Mouse (Mus musculus) right cerebral cortex, postnatal 14 days (tissue): ENCODE measurements around the gene Swi5.

Experiments
- DNase-seq: peaks from one replicate; pipeline ENCODE4 v3.0.0; 2022

Gene Swi5

DNA sequence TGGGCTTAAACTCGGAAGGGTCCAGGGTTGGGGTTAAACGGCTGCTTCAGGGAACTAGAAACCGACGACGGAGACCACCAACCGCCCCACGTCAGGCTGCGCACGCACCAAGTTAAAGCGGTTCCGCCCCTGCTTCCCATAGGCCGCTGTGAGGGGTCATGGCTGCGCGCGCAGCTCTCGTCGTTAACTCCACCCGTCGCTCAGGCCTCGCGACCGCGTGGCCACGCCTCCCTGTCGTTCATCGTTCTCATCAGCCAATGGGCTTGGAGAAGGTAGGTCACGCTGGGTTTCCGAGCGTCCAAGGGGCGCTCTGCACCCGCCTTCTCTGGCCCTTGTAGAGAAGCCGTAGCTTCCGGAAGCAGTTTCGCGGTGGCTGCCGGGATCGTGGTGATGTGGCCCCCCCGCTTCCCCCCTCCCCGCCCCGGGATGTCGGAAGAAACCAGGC, at the start of gene Swi5:
TSS of gene Swi5 (minus strand) at position 153 of the 445 bp plus-strand sequence.
- DNase-seq: peak; percentile 100

DNA sequence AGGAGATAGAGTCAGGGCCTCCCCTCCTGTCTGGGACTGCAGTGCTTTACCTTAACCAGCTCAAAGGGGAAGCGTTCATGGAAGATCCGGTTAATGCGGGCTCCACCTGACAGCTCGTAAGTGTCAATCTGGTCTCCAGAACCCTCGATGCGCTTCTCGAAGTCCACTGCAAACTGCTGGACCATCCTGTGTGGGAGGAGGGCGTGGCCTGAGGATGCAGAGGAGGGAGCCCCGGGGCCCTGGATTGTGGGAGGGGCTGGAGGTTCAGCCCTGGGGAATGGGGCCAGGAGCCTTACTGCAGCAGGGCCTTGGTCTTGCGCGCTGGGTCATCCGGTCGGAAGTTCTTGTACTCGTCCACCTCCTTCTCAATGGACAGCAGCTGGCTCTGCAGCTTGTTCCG, 48.0 kb upstream of the Swi5 start:
- no peak for DNase-seq

DNA sequence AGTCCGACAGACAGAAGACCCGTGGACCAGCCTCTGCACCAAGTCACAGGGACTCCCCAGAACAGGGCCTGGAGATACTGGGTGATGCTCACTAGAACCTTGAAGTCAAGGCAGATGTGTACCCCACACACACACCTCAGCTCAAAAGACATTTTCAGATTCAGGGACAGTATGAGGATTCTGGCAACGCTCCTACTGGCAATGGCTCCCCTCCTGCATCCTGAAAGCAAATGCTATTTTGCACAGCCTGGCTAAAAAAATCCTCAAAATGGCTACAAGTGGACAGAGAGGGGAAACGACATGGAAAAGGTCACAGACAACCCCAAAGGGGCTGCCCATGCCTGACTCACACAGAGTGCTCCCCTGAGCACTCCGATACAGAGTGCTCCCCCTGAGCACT, 44.3 kb upstream of the Swi5 start:
- DNase-seq: no peak

DNA sequence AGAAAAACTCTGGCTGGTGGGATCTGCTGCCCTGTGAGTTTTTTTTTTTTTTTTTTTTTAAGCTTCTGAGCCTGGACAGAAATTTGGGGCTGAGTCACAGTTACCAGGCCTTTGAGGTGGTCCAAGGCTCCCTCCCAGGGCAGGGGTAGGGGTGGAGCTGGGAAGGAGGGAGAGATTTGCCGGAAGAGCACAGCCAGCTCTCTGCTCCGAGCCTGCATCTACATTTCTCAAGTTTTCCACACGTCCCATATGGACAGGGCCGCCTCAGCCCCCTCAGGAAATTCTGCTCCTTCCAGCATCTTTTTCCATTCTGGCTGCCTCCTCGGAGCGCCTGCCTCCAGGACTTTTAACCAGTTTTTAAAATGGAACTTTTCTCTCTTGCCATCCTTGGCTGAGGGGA, 41.7 kb upstream of the Swi5 start:
- no peak for DNase-seq

DNA sequence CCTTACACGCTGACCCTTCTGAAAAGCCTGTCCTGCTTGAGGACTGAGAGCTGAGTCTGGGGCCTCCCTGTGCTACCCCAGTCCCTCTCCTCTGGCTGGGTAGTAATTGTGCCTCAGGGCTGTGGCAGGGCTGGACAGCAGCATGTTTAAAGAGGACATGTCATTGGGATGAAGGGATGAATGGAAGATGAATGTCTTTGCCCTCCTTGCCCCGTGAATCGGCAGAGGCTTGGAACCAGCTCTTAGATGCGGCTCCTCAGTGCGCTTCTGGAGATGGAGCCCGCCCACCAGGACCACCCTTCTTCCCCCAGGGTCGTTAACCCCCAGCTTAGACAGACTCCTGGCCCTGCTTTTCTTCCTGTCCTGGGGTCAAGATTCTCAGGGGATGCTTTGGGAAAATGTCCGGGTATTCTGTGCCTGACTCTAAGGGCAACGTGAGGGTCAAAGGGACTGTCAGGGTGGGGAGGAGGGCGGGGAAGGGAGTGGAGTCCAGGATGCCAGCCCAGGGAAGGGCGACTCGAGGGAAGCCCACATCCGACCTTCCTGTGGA, 41.1 kb upstream of the Swi5 start:
- no peak for DNase-seq

DNA sequence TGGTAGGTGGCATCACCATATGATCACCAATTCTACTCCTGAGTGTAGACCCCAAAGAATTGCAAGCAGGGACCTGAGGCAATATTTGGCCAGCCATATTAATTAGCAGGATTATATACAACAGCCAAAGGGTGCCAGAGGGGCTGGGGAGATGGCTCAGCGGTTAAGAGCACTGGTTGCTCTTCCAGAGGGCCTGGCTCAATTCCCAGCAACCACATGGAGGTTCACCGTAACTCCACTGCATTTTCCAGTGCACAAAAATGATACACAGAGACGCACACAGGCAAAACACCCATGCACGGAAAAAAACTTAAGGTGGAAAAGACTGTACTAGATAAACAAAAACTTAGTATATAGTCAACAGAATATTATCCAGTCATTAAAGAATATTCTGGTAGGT, 39.3 kb upstream of the Swi5 start:
- no peak for DNase-seq

DNA sequence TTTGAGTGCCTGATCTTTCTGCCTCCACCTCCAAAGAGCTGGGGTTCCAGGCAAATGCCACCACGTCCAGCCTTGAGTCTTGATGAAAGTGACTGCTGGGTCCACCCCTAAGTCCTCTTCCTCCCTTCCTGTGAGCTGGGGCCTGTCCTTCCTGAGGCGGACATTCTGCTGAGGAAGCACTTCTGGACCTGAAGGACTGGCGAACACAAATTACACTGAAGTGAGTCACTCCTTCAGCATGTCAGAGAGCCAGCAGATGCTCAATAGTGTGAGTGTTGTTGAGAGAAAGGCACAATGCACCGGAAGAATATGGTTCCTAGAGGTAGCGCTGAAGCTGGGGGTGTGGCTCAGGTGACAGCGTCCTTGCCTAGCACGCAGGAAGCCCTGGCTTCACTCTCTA, 37.5 kb upstream of the Swi5 start:
- no peak for DNase-seq

- no peak for DNase-seq
These were observed 36.4 kb upstream of the Swi5 start for GRCm38 (mm10) chr2:32324322-32324721.

DNA sequence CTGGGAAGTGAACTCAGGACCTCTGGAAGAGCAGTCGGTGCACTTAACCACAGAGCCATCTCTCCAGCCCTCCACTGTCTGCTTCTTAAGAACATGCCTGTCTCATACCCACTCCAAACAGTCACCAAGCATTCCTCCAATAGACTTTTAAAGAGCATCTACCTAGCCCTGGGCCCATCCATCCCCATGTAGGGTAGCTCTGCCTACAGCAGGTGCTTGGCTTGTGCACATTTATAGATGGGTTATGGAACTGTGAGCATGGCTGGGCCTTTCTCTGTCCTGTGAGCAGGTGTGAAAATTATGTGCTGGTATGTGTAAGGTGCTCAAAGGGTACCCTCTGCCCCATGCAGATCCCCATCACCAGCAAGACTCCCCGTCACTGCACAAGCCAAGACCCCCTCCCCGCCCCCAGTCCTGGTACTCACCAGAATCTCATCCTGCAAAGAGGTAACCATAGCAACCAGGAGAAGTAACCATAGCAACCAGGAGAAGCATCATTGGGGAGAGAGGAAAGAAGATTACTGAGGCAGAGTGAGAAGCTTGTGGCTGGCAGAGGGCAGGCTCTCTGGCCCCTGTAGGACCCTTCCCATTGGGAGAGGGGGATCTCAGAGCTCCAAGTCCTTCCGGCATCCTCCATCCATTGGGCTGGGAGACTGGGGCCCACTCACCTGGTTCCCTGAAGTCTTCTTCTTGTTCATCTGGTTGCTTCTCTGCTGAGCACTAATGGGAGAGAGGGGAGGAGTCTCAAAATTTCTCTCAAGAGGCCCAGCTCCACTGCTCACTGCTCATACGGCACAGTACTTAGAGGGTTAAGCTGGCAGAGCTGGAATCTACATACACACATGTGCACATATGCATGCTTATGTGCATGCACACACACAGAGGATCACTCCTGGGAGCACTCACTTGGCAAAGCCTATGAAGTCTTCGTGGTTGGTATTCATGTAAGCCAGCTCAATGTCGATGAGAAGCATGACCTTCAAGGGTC, 35.2 kb upstream of the Swi5 start:
- no peak for DNase-seq

DNA sequence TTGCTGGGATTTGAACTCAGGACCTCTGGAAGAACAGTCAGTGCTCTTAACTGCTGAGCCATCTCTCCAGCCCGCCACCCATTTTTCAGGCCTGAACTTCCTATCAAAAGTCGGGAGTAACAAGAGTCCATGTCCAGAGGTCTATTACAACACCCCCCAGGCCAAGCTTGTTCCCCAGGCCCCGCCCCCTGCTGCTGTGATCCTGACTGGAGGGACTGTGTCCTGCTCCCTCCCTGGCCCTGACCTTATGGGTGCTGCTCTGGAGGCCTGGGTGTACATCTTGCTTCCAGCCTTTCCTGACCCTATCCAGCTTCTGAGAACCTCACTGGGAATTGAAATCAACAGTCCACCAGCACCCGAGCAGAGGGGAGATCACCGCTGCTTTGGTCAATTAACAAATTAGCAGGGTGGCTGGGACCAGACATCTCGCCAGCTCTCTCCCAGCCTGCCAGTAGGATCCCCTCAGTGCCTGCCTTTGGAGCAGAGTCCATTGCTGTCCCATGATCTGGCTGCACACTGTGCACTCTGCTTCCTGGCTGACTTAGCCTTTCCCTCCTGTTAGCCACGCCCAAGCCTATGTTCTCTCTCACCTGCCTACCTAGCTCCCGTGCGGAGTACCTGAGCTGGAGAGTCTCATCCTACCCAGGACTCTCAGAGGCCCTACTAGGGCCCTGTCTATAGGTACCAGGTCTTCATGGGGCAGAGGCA, 33.9 kb upstream of the Swi5 start:
- no peak for DNase-seq

DNA sequence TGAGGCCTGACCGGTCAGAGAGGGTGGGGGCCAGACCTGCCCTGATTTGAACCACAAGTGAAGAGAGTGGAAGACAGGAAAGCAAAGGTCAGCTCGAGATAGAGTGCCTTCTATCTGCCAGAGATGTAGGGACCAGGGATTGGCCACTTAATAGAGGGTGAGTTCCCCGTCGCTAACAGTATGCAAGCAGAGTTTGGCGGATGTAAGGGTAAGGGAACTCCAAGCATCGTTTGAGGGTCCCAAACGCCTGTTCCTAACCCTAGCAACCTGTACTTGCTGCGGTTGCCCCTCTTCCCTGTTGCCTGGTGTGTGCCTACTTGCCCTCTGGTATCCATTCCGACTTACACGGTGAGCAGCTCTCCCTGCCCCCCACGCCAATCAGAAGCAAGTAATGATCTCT, 32.8 kb upstream of the Swi5 start:
- DNase-seq: no peak

DNA sequence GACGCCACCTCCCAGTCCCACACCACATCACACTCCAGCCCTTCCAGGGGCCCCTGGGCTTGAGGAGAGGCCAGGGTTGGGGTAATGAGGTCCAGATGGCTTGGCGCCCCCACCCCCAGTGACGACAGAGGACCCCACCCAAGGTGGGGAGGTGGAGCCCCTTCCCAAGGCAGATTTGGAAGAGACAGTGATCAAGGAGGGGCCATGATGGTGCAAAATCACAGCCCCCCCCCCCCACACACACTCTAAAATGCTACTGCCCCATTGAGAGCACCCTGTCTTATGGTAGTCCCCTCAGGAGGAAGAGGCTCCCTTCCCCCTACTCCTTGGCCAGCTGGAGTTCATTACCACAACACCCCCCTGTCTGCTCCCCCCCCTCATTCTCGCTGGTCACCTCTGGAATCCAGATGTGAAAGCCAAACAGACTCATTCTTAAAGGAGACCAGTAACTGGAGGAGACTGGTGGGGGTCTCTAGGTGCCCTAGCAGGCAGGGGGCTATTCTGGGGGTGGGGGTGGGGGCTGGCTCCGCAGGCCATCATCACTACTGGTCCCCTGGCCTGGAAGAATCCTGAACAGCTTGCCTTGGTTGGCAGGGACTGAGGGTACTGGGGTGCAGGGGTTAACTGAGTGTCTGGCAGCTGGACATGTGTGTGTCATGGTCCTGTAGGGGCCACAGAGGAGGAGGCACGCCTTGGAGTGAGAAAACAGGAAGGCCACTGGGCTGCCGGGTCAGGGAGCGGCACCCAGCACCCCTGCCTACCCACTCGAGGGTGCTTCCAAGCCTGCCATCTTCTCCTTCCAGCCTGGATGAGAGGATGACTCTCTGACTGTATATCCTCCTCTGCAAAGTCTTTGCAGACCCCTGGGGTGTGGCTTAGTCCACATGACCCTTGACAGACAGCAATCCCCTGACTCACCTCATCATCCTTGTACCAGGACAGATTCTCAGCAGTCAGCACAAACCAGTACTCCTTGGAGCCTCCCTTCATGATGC, 32.0 kb upstream of the Swi5 start:
- peak; percentile 5 for DNase-seq

GRCm38 (mm10) chr2:32318709-32319585, 31.1 kb upstream of the Swi5 start:
- peak; percentile 11 for DNase-seq

- DNase-seq: peak; percentile 31
These were observed 30.0 kb upstream of the Swi5 start for GRCm38 (mm10) chr2:32317791-32318417.

- DNase-seq: peak; percentile 26
These were observed 29.2 kb upstream of the Swi5 start for GRCm38 (mm10) chr2:32316887-32317656.

DNA sequence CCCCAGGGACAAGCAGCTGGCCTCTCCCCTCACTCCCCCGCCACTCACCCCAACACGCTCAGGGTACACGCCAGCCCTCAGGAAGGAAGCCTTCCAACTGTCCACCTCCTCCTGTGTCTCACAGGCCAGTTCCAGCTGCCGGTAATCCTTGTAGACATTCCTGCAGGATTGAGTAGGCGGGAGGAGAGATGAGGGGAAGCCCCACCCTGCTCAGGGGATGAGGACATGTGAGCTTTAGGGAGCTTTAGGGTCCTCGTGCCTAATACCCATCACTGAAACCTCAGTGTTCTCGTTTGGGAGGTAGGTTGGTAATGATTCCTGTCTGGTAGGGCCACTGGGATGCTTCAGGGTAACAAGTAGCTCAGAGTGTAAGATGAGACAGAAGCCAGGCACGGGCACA, 27.9 kb upstream of the Swi5 start:
- DNase-seq: peak; percentile 16

DNA sequence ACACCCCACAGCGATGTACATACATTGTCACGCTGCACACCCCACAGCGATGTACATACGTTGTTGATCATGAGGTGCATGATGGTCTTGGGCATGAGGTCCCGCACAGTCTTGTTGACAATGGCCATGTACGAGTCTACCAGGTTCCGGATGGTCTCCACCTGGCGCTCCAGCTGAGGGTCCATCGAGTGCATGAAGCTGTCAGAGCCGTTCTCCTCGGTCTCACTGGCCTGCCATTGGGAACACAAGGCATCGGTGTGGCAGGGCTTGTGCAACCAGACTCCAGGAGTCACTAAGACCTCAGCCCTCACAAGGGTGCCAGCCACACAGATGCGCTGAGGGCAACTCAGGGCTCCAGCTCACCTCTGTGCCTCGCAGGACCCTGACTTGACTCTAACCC, 27.0 kb upstream of the Swi5 start:
- peak; percentile 9 for DNase-seq

- peak; percentile 79 for DNase-seq
These were observed 24.6 kb upstream of the Swi5 start for GRCm38 (mm10) chr2:32312318-32312964.
